Mouse (Mus musculus) liver, embryonic 14.5 days (tissue): Measurements from ENCODE around the gene Treh.

Experiments
- CTCF ChIP-seq: IDR thresholded peaks from 2 replicates; pipeline ENCODE4 v1.5.1; 2016; ENCODE audit warnings: antibody characterized with exemption, low read depth, control low read depth
- EP300 ChIP-seq: IDR thresholded peaks from 2 replicates; pipeline ENCODE4 v1.6.1; 2016; ENCODE audit warnings: antibody characterized with exemption, low read depth

DNA sequence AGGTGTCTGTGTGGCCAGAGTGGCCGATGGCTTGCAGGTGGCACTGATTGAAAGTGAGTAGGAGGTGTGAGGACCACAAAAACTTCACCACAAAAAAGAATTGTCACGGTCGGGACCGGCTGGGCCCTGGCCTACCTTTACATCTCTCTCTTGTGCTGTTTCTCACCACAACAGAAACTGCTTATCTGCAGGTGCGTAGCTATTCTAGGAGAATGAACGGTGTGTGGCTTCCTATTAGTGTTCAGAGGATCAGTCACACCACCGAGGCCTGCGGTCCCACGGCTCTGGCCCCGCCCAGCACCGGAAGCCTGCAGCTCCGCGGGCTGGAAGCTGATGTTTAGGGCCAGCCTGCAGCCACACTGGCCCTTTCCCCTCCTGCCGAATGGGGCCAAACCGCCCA, 27.1 kb upstream of the Treh start:
- TF ChIP-seq CTCF = no peak
- no peak for TF ChIP-seq EP300
